ENCODE assay signal across 8 mouse cellular contexts in genomic region chr4:43560976-43561375, GRCm38 (mm10). TPM values are rescaled to one million over a fixed set of nuclear protein-coding genes. Genes with fewer than 3 reads are reported as not detected.
DNase-seq lines count a peak whose midpoint lies in the region; ATAC-seq and TF ChIP-seq lines count a peak whose summit lies in the region.

No protein-coding gene starts in this region.

- TF ChIP-seq POLR2A in MEL (IDR thresholded peaks at IDR 0.05; ENCODE audit: control insufficient read depth in 1 of 2, insufficient read depth in 1 of 2, low read depth in 1 of 2, low read length in 2 of 2, poor library complexity in 1 of 2) = no peak

- H3K4me1 ChIP-seq in MEL (ENCODE audit: control insufficient read depth in 1 of 2, insufficient read depth in 2 of 2, low read length in 2 of 2) = peaks cover 26 to 54% of the 10 kb centered on the region in 2 experiments
- H3K4me1 ChIP-seq in hindbrain, embryonic 13.5 days (replicated peaks) = peaks cover 55% of the 10 kb centered on the region
- peaks cover 44% of the 10 kb centered on the region for H3K4me1 ChIP-seq in midbrain, embryonic 15.5 days

- no peak for TF ChIP-seq CTCF in MEL (IDR thresholded peaks at IDR 0.05 in 2 of 3, conservative IDR thresholded peaks at IDR 0.05 in 1 of 3; ENCODE audit: control insufficient read depth in 1 of 3, insufficient read depth in 1 of 3, low read depth in 2 of 3, low read length in 3 of 3, poor library complexity in 1 of 3, severe bottlenecking in 1 of 3)

- ATAC-seq in hindbrain, embryonic 13.5 days (ENCODE audit: low FRiP score) = no peak
- ATAC-seq in midbrain, embryonic 15.5 days (replicated peaks) = no peak
- ATAC-seq in activated CD4-positive, CD25-positive, alpha-beta regulatory T cell, adult 4 months = no peak
- no peak for ATAC-seq in cerebellum, adult (ENCODE audit: insufficient number of reproducible peaks, low FRiP score, low TSS enrichment)

- peak overlapping the region; percentile 99 for H3K27ac ChIP-seq in MEL (ENCODE audit: control insufficient read depth, low read depth, low read length)
- no peak overlapping the region for H3K27ac ChIP-seq in hindbrain, embryonic 13.5 days
- no peak overlapping the region for H3K27ac ChIP-seq in midbrain, embryonic 15.5 days

- peak overlapping the region; percentile 92 for H3K9ac ChIP-seq in MEL (ENCODE audit: control insufficient read depth, low read depth, low read length, poor library complexity, severe bottlenecking)
- peak overlapping the region; percentile 91 for H3K9ac ChIP-seq in hindbrain, embryonic 13.5 days
- peak overlapping the region; percentile 93 for H3K9ac ChIP-seq in midbrain, embryonic 15.5 days

- no peaks in the 10 kb centered on the region for H3K9me3 ChIP-seq in MEL (replicated peaks; ENCODE audit: insufficient read depth, low read length)
- H3K9me3 ChIP-seq in hindbrain, embryonic 13.5 days = no peaks in the 10 kb centered on the region
- H3K9me3 ChIP-seq in midbrain, embryonic 15.5 days = no peaks in the 10 kb centered on the region

- peak overlapping the region; percentile 92 for H3K4me2 ChIP-seq in hindbrain, embryonic 13.5 days
- peak overlapping the region; percentile 93 for H3K4me2 ChIP-seq in midbrain, embryonic 15.5 days

- H3K4me3 ChIP-seq in MEL (ENCODE audit: control insufficient read depth in 1 of 2, insufficient read depth in 1 of 2, low read depth in 2 of 2, low read length in 2 of 2) = peak overlapping the region; percentile 81 to 92
- H3K4me3 ChIP-seq in hindbrain, embryonic 13.5 days = peak overlapping the region; percentile 70
- peak overlapping the region; percentile 90 for H3K4me3 ChIP-seq in midbrain, embryonic 15.5 days

- WGBS in hindbrain, embryonic 13.5 days = 34% methylated on average over 2 of the region's 2 CpGs
- 49% methylated on average over 2 of the region's 2 CpGs for WGBS in midbrain, embryonic 15.5 days

- no peaks in the 10 kb centered on the region for H3K27me3 ChIP-seq in MEL (ENCODE audit: control insufficient read depth in 1 of 2, insufficient read depth in 2 of 2, low read length in 2 of 2)
- H3K27me3 ChIP-seq in hindbrain, embryonic 13.5 days = no peaks in the 10 kb centered on the region
- H3K27me3 ChIP-seq in midbrain, embryonic 15.5 days (replicated peaks) = no peaks in the 10 kb centered on the region

- peaks cover 52% of the 10 kb centered on the region for H3K79me2 ChIP-seq in MEL (ENCODE audit: control insufficient read depth, insufficient read depth, low read length, poor library complexity)

- no peak for TF ChIP-seq RAD21 in MEL (IDR thresholded peaks at IDR 0.05; ENCODE audit: low read depth, low read length)

- DNase-seq in kidney, adult 18-20 months = peak; percentile 15
- no peak for DNase-seq in kidney, postnatal 25 days
- peak; percentile 49 for DNase-seq in MEL (ENCODE audit: low read depth, low spot score)
- DNase-seq in embryo, embryonic 10 days (ENCODE audit: low spot score) = no peak

- H3K36me3 ChIP-seq in MEL (ENCODE audit: control insufficient read depth in 1 of 2, insufficient read depth in 2 of 2, low read length in 2 of 2) = peaks cover 0 to 47% of the 10 kb centered on the region in 2 experiments; a peak in 2 of 4 replicates
- H3K36me3 ChIP-seq in hindbrain, embryonic 13.5 days = peaks cover 32% of the 10 kb centered on the region
- peaks cover 15% of the 10 kb centered on the region for H3K36me3 ChIP-seq in midbrain, embryonic 15.5 days (replicated peaks)

- no peak for TF ChIP-seq EP300 in MEL (IDR thresholded peaks at IDR 0.05; ENCODE audit: low read depth in 1 of 2, low read length in 2 of 2)

TF ChIP-seq in MEL, 35 proteins besides CTCF, POLR2A, EP300 and RAD21:
- TF ChIP-seq CHD1 (IDR thresholded peaks at IDR 0.05; ENCODE audit: low read depth, low read length) = no peak
- 0 out of 2 replicates have a peak, but pooled peaks have one; percentile 2 for TF ChIP-seq MXI1 (IDR thresholded peaks at IDR 0.05; ENCODE audit: low read depth, low read length)
- TF ChIP-seq MEF2A (IDR thresholded peaks at IDR 0.05; ENCODE audit: extremely low read depth, insufficient replicate concordance, low read depth, low read length, poor library complexity, severe bottlenecking) = no peak

RNA-seq across cellular contexts. Expression of gene Creb3, which starts 1.2 kb away (rescaled TPM):
- 14.9 and 17.1 TPM in 2 replicates for total RNA-seq in MEL (2012; rRNA removed)
- polyA plus RNA-seq in MEL (2012; ENCODE audit: insufficient read depth in 1 of 2, insufficient read length in 2 of 2, low read depth in 1 of 2, low replicate concordance in 2 of 2, missing spikeins in 1 of 2) = 10 to 100 TPM in 1 of 2 experiments, not detected in 1; 21.3 TPM
- polyA plus RNA-seq in hindbrain, embryonic 13.5 days (2015; fragmentation: Nextera tagmentation; extraction: Ambion mirVana) = 79.3 and 80.9 TPM in 2 replicates
- 82.7 and 94.0 TPM in 2 replicates for polyA plus RNA-seq in midbrain, embryonic 15.5 days (2015; fragmentation: Nextera tagmentation; extraction: Ambion mirVana)
- polyA plus RNA-seq in activated CD4-positive, CD25-positive, alpha-beta regulatory T cell, adult 4 months (2017; shearing (Covaris generic)) = 100 to 1,000 TPM; 101 to 104 TPM

RNA-seq across cellular contexts. Expression of gene Tln1, which starts 1.5 kb away (rescaled TPM):
- total RNA-seq in MEL (2012; rRNA removed) = 106 and 112 TPM in 2 replicates
- 100 to 1,000 TPM in 1 of 2 experiments, 10 to 100 TPM in 1; 22.9 to 146 TPM for polyA plus RNA-seq in MEL (2012; ENCODE audit: insufficient read depth in 1 of 2, insufficient read length in 2 of 2, low read depth in 1 of 2, low replicate concordance in 2 of 2, missing spikeins in 1 of 2)
- 64.5 and 66.2 TPM in 2 replicates for polyA plus RNA-seq in hindbrain, embryonic 13.5 days (2015; fragmentation: Nextera tagmentation; extraction: Ambion mirVana)
- polyA plus RNA-seq in midbrain, embryonic 15.5 days (2015; fragmentation: Nextera tagmentation; extraction: Ambion mirVana) = 58.8 and 61.0 TPM in 2 replicates
- polyA plus RNA-seq in activated CD4-positive, CD25-positive, alpha-beta regulatory T cell, adult 4 months (2017; shearing (Covaris generic)) = 100 to 1,000 TPM in 1 of 2 experiments, 10 to 100 TPM in 1; 86.9 to 116 TPM

RNA-seq across cellular contexts. Expression of gene Rgp1, which starts 17.5 kb away (rescaled TPM):
- 14.3 and 17.1 TPM in 2 replicates for total RNA-seq in MEL (2012; rRNA removed)
- 10 to 100 TPM in 1 of 2 experiments, not detected in 1; 47.6 TPM for polyA plus RNA-seq in MEL (2012; ENCODE audit: insufficient read depth in 1 of 2, insufficient read length in 2 of 2, low read depth in 1 of 2, low replicate concordance in 2 of 2, missing spikeins in 1 of 2)
- 29.0 and 31.5 TPM in 2 replicates for polyA plus RNA-seq in hindbrain, embryonic 13.5 days (2015; fragmentation: Nextera tagmentation; extraction: Ambion mirVana)
- polyA plus RNA-seq in midbrain, embryonic 15.5 days (2015; fragmentation: Nextera tagmentation; extraction: Ambion mirVana) = 24.8 and 25.7 TPM in 2 replicates
- polyA plus RNA-seq in activated CD4-positive, CD25-positive, alpha-beta regulatory T cell, adult 4 months (2017; shearing (Covaris generic)) = 10 to 100 TPM; 10.8 to 12.4 TPM

RNA-seq across cellular contexts. Expression of gene Gba2, which starts 17.7 kb away (rescaled TPM):
- total RNA-seq in MEL (2012; rRNA removed) = 5.7 and 6.2 TPM in 2 replicates
- polyA plus RNA-seq in MEL (2012; ENCODE audit: insufficient read depth in 1 of 2, insufficient read length in 2 of 2, low read depth in 1 of 2, low replicate concordance in 2 of 2, missing spikeins in 1 of 2) = 10 to 100 TPM in 1 of 2 experiments, not detected in 1; 24.9 TPM
- polyA plus RNA-seq in hindbrain, embryonic 13.5 days (2015; fragmentation: Nextera tagmentation; extraction: Ambion mirVana) = 53.6 and 53.8 TPM in 2 replicates
- 67.9 and 71.0 TPM in 2 replicates for polyA plus RNA-seq in midbrain, embryonic 15.5 days (2015; fragmentation: Nextera tagmentation; extraction: Ambion mirVana)
- 10 to 100 TPM; 12.7 to 14.4 TPM for polyA plus RNA-seq in activated CD4-positive, CD25-positive, alpha-beta regulatory T cell, adult 4 months (2017; shearing (Covaris generic))

RNA-seq across cellular contexts. Expression of gene Msmp, which starts 23.3 kb away (rescaled TPM):
- 0.73 and 1.0 TPM in 2 replicates for total RNA-seq in MEL (2012; rRNA removed)
- 1 to 10 TPM in 1 of 2 experiments, not detected in 1; 2.5 TPM for polyA plus RNA-seq in MEL (2012; ENCODE audit: insufficient read depth in 1 of 2, insufficient read length in 2 of 2, low read depth in 1 of 2, low replicate concordance in 2 of 2, missing spikeins in 1 of 2)
- 2.6 TPM in 1 of 2 replicates, not detected in the other for polyA plus RNA-seq in hindbrain, embryonic 13.5 days (2015; fragmentation: Nextera tagmentation; extraction: Ambion mirVana)
- polyA plus RNA-seq in midbrain, embryonic 15.5 days (2015; fragmentation: Nextera tagmentation; extraction: Ambion mirVana) = 1.3 and 1.9 TPM in 2 replicates
- not detected for polyA plus RNA-seq in activated CD4-positive, CD25-positive, alpha-beta regulatory T cell, adult 4 months (2017; shearing (Covaris generic))

Comparison
In these comparisons a context has a peak if more than half of its experiments do, and no peak if none do; other contexts are left out.
1. DNase-seq: peak in kidney, adult 18-20 months (single experiment) and MEL (single experiment); none in kidney, postnatal 25 days (0 of 2) and embryo, embryonic 10 days (single experiment).
2. Peak in every context shown above with its lines, with median percentiles within 50 percentile points of each other: H3K4me3 ChIP-seq and H3K9ac ChIP-seq.